Mouse (Mus musculus): ENCODE data around the gene Asb4.
A peak's percentile ranks its signal among the peaks of the same experiment; 100 is the strongest.

The Asb4 gene

GRCm38 (mm10) chr6:5396797-5397196 is 13.6 kb downstream of the Asb4 start:
- no peak for DNase-seq

- peak; percentile 72 for DNase-seq
Measured at GRCm38 (mm10) chr6:5401394-5401793, 18.2 kb downstream of the Asb4 start.

- no peak for DNase-seq
Measured at GRCm38 (mm10) chr6:5403095-5403815, 20.1 kb downstream of the Asb4 start.

- DNase-seq, result no peak
Measured at GRCm38 (mm10) chr6:5404016-5404415, 20.8 kb downstream of the Asb4 start.

- no peak for DNase-seq
Measured at GRCm38 (mm10) chr6:5408451-5409177, 25.4 kb downstream of the Asb4 start.

GRCm38 (mm10) chr6:5409676-5410075 is 26.5 kb downstream of the Asb4 start:
- no peak for DNase-seq

DNA sequence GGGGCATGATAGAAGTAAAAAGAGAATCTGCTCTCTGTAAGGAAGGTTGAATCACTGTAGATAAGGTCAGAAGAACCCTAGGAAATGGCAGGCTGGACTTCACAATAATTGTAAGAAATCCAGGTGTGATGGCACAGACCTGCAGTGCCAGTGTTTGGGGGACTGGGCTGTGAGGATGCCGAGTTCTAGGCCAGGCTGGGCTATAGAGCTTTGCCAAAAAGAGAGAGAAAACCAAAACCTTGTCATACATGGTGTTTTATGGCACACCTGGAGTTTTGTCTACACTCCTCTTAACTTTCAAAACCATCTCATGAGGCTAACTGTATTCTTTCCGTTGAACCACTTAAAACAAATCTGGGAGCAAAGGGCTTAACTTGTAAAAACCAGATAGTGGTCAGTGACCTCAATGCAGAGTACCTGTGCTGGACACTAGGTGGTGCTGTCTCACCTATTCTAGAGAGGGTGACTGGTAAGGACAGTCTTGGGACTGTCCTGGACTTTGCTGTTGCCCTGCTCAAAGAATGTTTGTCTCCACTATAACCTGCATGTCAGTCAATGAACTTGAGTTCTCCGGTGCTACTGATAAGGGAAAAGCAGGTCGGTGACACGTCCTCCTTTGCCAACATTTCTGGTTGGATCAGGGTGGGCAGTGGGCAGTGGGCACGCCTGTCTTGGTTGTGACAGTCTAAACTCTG is 27.7 kb downstream of the Asb4 start:
- DNase-seq, result peak; percentile 63

DNA sequence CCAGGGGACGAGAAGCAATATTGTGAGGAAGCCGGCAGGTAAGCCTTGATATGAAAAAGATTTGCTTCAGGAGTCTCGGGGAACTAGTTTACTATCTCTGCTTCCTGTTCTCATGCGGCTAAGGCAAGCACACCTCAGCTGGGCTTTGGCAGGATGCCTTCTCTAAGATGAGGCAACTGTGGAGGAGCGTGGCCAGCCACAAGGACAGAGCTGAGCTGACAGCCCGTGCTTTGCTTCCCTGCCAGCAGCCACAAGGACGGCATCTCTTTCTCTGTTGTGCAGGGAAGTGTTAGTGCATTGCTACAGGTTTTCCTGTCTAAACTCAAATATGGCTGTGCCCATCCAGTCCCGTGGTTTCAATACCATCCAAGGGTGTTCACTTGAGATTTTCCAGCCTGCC is 30.1 kb downstream of the Asb4 start:
- DNase-seq, result peak; percentile 43

DNA sequence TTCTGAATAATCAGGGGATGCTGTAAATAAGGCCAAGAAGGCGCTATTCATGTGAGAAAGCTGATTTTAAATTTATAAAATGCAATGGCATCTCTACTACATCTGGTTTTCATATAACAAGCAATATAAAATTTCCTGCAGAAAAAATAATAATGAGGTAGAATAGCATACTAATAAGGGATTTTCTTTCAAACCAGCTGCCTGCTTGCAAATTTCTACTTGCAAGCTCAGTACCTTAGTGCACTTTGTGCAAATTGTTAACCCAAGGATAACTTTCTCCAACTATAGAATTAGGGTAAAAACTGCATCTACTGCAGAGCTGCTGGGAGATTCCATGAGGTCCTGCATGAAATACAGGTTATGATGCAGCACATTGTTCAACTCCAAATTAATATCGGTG is 38.3 kb downstream of the Asb4 start:
- no peak for DNase-seq

DNA sequence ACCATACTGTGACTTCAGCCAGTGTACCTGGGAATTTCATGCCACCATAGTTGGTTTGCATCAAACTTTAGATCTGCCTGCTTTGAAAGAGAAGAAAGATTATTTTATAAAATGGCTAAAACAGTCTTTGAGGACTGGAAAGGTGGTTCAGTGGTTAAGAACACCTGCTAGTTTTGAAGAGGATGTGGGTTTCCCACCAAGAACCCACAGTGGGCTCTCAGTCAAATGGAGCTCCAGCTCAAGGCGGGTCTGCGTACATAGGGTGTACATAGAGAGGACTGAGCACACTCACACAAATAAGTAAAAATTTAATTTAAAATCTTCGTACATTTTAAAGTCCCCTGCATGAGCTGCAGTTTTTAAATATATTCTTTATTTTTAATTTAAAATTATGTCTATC is 39.2 kb downstream of the Asb4 start:
- peak; percentile 45 for DNase-seq

- no peak for DNase-seq
Measured at GRCm38 (mm10) chr6:5423594-5423993, 40.4 kb downstream of the Asb4 start.

GRCm38 (mm10) chr6:5427033-5427432 is 43.8 kb downstream of the Asb4 start:
- DNase-seq, result no peak

- no peak for DNase-seq
Measured at GRCm38 (mm10) chr6:5429562-5429961, 46.4 kb downstream of the Asb4 start.

DNA sequence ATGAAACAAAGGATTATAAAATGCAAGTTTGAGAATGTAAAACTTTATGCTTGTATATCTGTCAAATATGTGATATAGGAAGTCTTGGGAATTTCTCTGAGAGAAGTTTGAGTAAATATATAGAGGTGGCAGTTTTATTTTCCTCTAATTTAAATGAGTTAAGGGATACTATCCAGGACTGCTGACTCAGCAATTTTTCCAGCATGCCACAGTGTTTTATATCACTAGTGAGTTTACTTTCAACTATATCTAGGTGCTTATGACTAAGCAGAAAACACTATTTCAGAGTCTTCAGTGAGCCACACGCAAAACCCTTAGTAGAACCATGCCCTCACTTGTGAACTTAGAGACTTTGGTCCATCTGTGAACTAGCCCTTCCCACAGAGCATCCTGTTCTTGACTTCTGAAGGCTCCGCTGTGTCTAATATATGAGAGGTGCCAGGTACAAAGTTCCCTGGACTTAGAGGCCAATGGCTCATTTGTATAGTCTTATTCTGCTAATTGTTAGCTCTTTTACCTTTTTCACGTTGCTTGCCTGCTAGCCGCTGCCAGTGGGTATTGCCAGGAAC is 46.9 kb downstream of the Asb4 start:
- no peak for DNase-seq

DNA sequence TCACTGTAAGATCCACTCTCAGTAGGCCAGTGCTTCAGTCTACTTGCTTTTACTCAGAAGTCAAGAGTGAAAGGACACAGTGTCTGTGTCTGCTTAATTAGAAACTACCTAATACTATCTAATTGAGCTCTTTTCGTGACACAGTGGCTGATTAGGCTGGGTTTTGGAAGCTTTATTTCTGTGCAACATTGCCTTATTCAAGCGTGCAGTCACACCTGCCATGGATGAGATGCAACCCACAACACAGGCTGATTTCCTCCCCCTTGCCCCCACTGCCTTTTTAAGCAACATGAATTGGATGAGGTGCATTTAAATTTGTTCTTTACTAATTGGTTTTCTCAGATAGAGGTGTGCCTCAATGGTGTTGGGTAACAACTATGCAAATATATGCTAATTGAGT is 50.7 kb downstream of the Asb4 start:
- DNase-seq, result no peak

- no peak for DNase-seq
Measured at GRCm38 (mm10) chr6:5437757-5438156, 54.6 kb downstream of the Asb4 start.

DNA sequence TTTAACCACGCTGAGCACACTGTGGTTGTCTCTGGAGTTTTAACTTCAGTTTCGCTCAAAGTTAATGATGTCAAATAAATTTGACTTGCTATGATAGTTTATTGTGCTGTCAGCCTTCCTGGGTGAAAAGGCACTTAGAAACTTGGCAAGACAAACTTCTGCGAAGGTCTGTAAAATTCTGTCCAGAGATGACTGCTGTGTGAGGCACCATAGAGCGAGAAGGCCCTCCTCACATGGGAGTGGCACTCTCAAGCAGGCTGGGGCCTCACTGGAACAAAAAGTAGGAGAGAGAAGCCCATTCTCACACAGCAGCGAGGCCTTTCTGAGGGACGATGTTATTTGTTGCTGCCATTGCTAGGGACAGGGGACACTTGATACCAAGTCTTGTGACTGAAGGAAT is 58.0 kb downstream of the Asb4 start:
- DNase-seq, result no peak

- DNase-seq, result no peak
Measured at GRCm38 (mm10) chr6:5442316-5443085, 59.3 kb downstream of the Asb4 start.

DNA sequence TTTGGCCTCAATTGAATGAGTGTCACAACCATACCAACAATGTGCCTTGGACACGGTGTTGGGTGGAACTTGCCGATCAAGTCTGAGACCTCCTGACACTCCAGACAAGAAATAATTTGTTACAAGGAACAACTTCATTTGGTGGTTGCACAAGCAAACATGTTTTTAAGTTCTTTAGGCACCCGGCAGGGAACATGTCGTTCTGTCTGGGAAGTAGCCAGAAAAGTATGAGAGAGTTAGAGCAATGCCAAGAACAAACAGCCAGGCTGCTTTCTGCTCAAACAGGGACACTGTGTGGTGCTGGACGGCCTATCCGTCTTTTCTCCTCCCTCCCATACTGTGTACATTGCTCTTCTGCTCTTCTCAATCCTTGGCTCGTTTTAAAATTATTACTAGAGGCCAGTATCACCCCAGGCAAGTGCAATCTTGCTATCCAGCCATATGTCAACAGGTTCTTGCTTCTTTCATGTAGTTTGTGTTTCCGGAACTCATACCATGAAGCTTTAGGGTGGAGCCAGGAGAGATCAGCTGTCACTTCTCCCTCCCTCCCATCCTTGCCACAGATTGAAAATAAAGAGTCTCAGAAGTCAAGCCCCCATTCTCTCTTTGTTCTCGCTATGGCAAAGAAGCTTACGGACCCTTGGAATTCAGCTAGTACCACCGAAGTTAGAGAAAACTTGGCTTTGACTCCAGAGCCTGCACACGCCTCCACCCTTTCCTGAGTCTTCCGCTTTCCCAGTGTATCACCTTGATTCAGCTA is 60.1 kb downstream of the Asb4 start:
- DNase-seq, result no peak

- DNase-seq, result no peak
Measured at GRCm38 (mm10) chr6:5444331-5444898, 61.2 kb downstream of the Asb4 start.

DNA sequence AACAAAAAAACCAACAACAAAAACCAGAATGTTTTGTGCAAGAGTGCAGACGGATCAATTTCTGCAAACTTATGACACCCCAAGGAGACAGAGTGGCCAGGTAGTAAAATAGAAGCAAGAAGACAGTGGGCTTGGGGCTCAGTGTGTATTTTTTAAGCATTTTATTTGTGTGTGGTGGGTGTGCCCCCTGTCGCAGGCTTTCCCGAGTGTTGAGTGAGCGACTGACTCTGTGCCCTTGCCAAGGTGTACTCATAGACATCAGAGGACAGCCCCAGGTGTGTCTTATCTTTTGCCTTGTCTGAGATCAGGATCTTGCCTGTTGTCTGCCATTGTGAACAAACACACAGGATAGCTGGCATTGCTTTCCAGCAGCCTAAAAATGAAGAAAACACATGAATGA is 63.8 kb downstream of the Asb4 start:
- no peak for DNase-seq

GRCm38 (mm10) chr6:5447546-5447945 is 64.4 kb downstream of the Asb4 start:
- no peak for DNase-seq

Measured in thymus, postnatal 25 days (tissue).